Mouse (Mus musculus) cerebellum, postnatal 25 days (tissue): Measurements from ENCODE around the gene Kctd14.

Experiments
- DNase-seq, 2 experiments: peaks; one replicate each; pipeline ENCODE4 v3.0.0; 2021; ENCODE audit warnings: mixed read lengths in 2 of 2

The Kctd14 gene

GRCm38 (mm10) chr7:97446171-97446925 is 4.8 kb upstream of the Kctd14 start:
- peak; percentile 78 to 88 for DNase-seq

- DNase-seq: no peak
These were observed 4.0 kb upstream of the Kctd14 start for GRCm38 (mm10) chr7:97447050-97447531.

GRCm38 (mm10) chr7:97452196-97452595 is 1.1 kb downstream of the Kctd14 start:
- no peak for DNase-seq

- DNase-seq: no peak
These were observed 2.2 kb downstream of the Kctd14 start for GRCm38 (mm10) chr7:97453141-97453921.

GRCm38 (mm10) chr7:97454795-97455194 is 3.7 kb downstream of the Kctd14 start:
- DNase-seq: no peak

GRCm38 (mm10) chr7:97455577-97455976 is 4.5 kb downstream of the Kctd14 start:
- DNase-seq: no peak

GRCm38 (mm10) chr7:97473001-97473400 is 21.9 kb downstream of the Kctd14 start:
- no peak for DNase-seq

GRCm38 (mm10) chr7:97479349-97479748 is 28.2 kb downstream of the Kctd14 start:
- no peak for DNase-seq

GRCm38 (mm10) chr7:97480290-97480689 is 29.2 kb downstream of the Kctd14 start:
- DNase-seq: peak in 1 of 2 experiments; percentile 12

- DNase-seq: peak; percentile 93 to 95
These were observed 29.8 kb downstream of the Kctd14 start, which contains the start of gene Ints4 for GRCm38 (mm10) chr7:97480821-97481339. Gene Ints4, plus strand, starts transcription at chr7:97480956.

GRCm38 (mm10) chr7:97483378-97483777 is 32.3 kb downstream of the Kctd14 start:
- DNase-seq: no peak

GRCm38 (mm10) chr7:97491157-97491556 is 40.0 kb downstream of the Kctd14 start:
- no peak for DNase-seq

- no peak for DNase-seq
These were observed 41.3 kb downstream of the Kctd14 start for GRCm38 (mm10) chr7:97492420-97492819.

- no peak for DNase-seq
These were observed 43.9 kb downstream of the Kctd14 start for GRCm38 (mm10) chr7:97495052-97495451.

GRCm38 (mm10) chr7:97500555-97501209 is 49.6 kb downstream of the Kctd14 start:
- peak; percentile 66 to 78 for DNase-seq
